Mouse (Mus musculus): ENCODE measurements around the gene Hoxb6. TPM values are rescaled to one million over a fixed set of nuclear protein-coding genes. Genes with fewer than 3 reads are reported as not detected.

Hoxb6 gene
- total and polyA plus RNA-seq, 3 experiments, result not detected

GRCm38 (mm10) chr11:96348988-96349387 is 56.7 kb downstream of the Hoxb6 start:
- Histone ChIP-seq H3K4me3 (ENCODE audit: control insufficient read depth in 1 of 2, insufficient read depth in 1 of 2, low read depth in 2 of 2, low read length in 2 of 2) (no peak overlapping the region), H3K4me1 (ENCODE audit: control insufficient read depth in 1 of 2, insufficient read depth in 2 of 2, low read length in 2 of 2) (no peaks in the 10 kb centered on the region), H3K27ac (ENCODE audit: control insufficient read depth, low read depth, low read length) (no peak overlapping the region), H3K9ac (ENCODE audit: control insufficient read depth, low read depth, low read length, poor library complexity, severe bottlenecking) (no peak overlapping the region), H3K79me2 (ENCODE audit: control insufficient read depth, insufficient read depth, low read length, poor library complexity) (no peaks in the 10 kb centered on the region), H3K27me3 (ENCODE audit: control insufficient read depth in 1 of 2, insufficient read depth in 2 of 2, low read length in 2 of 2) (peaks cover 0 to 3% of the 10 kb centered on the region in 2 experiments; a peak in 2 of 4 replicates), H3K36me3 (ENCODE audit: control insufficient read depth in 1 of 2, insufficient read depth in 2 of 2, low read length in 2 of 2) (no peaks in the 10 kb centered on the region), H3K9me3 (replicated peaks; ENCODE audit: insufficient read depth, low read length) (no peaks in the 10 kb centered on the region)
- no peak for DNase-seq (ENCODE audit: low read depth, low spot score)
- TF ChIP-seq MEF2A (IDR thresholded peaks at IDR 0.05; ENCODE audit: extremely low read depth, insufficient replicate concordance, low read depth, low read length, poor library complexity, severe bottlenecking) (no peak), SIN3A (IDR thresholded peaks at IDR 0.05; ENCODE audit: low read length) (no peak), ELF1 (IDR thresholded peaks at IDR 0.05; ENCODE audit: low read depth, low read length) (no peak), CHD1 (IDR thresholded peaks at IDR 0.05; ENCODE audit: low read depth, low read length) (no peak), GABPA (IDR thresholded peaks at IDR 0.05; ENCODE audit: low read depth, low read length) (no peak), ETS1 (IDR thresholded peaks at IDR 0.05; ENCODE audit: low read depth, low read length) (no peak), MYB (IDR thresholded peaks at IDR 0.05; ENCODE audit: low read depth, low read length) (no peak), ZNF384 (IDR thresholded peaks at IDR 0.05; ENCODE audit: low read depth, low read length) (no peak), POLR2A (IDR thresholded peaks at IDR 0.05; ENCODE audit: control insufficient read depth in 1 of 2, insufficient read depth in 1 of 2, low read depth in 1 of 2, low read length in 2 of 2, poor library complexity in 1 of 2) (no peak), TAL1 (IDR thresholded peaks at IDR 0.05; ENCODE audit: low read length) (no peak), ZMIZ1 (IDR thresholded peaks at IDR 0.05; ENCODE audit: low read depth, low read length) (no peak), TBP (IDR thresholded peaks at IDR 0.05; ENCODE audit: low read depth, low read length) (no peak), KAT2A (conservative IDR thresholded peaks at IDR 0.05; ENCODE audit: low read depth, low read length) (no peak), GATA1 (IDR thresholded peaks at IDR 0.05; ENCODE audit: low read depth, low read length) (no peak), UBTF (IDR thresholded peaks at IDR 0.05; ENCODE audit: borderline replicate concordance, insufficient read depth, low read depth, low read length) (no peak), MYC (IDR thresholded peaks at IDR 0.05; ENCODE audit: low read depth, low read length) (no peak), USF1 (IDR thresholded peaks at IDR 0.05; ENCODE audit: low read depth, low read length) (no peak), E2F4 (IDR thresholded peaks at IDR 0.05; ENCODE audit: borderline replicate concordance, low read depth, low read length) (no peak)

GRCm38 (mm10) chr11:96349491-96350340 is 57.4 kb downstream of the Hoxb6 start:
- no peak overlapping the region for H3K9ac ChIP-seq (ENCODE audit: control insufficient read depth, low read depth, low read length, poor library complexity, severe bottlenecking)
- peaks cover 0 to 3% of the 10 kb centered on the region in 2 experiments; a peak in 2 of 4 replicates for H3K27me3 ChIP-seq (ENCODE audit: control insufficient read depth in 1 of 2, insufficient read depth in 2 of 2, low read length in 2 of 2)
- no peaks in the 10 kb centered on the region for H3K36me3 ChIP-seq (ENCODE audit: control insufficient read depth in 1 of 2, insufficient read depth in 2 of 2, low read length in 2 of 2)
- H3K27ac ChIP-seq (ENCODE audit: control insufficient read depth, low read depth, low read length), result no peak overlapping the region
- TF ChIP-seq MYC (IDR thresholded peaks at IDR 0.05; ENCODE audit: low read depth, low read length), result no peak
- TF ChIP-seq USF1 (IDR thresholded peaks at IDR 0.05; ENCODE audit: low read depth, low read length), result no peak
- no peak for TF ChIP-seq NELFE (IDR thresholded peaks at IDR 0.05; ENCODE audit: low read depth, low read length)
- TF ChIP-seq ELF1 (IDR thresholded peaks at IDR 0.05; ENCODE audit: low read depth, low read length), result no peak
- no peak for TF ChIP-seq ZC3H11A (IDR thresholded peaks at IDR 0.05; ENCODE audit: low read depth, low read length)
- TF ChIP-seq ZMIZ1 (IDR thresholded peaks at IDR 0.05; ENCODE audit: low read depth, low read length), result no peak
- TF ChIP-seq GABPA (IDR thresholded peaks at IDR 0.05; ENCODE audit: low read depth, low read length), result no peak
- no peak for TF ChIP-seq SMC3 (IDR thresholded peaks at IDR 0.05; ENCODE audit: low read depth, low read length)
- no peak for TF ChIP-seq MAFK (IDR thresholded peaks at IDR 0.05; ENCODE audit: borderline replicate concordance, low read depth, low read length)
- TF ChIP-seq RCOR1 (IDR thresholded peaks at IDR 0.05; ENCODE audit: low read depth, low read length), result no peak
- TF ChIP-seq GATA1 (IDR thresholded peaks at IDR 0.05; ENCODE audit: low read depth, low read length), result no peak
- TF ChIP-seq TAL1 (IDR thresholded peaks at IDR 0.05; ENCODE audit: low read length), result no peak
- no peaks in the 10 kb centered on the region for H3K4me1 ChIP-seq (ENCODE audit: control insufficient read depth in 1 of 2, insufficient read depth in 2 of 2, low read length in 2 of 2)
- no peaks in the 10 kb centered on the region for H3K9me3 ChIP-seq (replicated peaks; ENCODE audit: insufficient read depth, low read length)
- no peaks in the 10 kb centered on the region for H3K79me2 ChIP-seq (ENCODE audit: control insufficient read depth, insufficient read depth, low read length, poor library complexity)
- no peak for DNase-seq (ENCODE audit: low read depth, low spot score)
- no peak overlapping the region for H3K4me3 ChIP-seq (ENCODE audit: control insufficient read depth in 1 of 2, insufficient read depth in 1 of 2, low read depth in 2 of 2, low read length in 2 of 2)
